Mouse (Mus musculus): ENCODE data around the gene Lmf1. TPM values are rescaled to one million over a fixed set of nuclear protein-coding genes. Genes with fewer than 3 reads are reported as not detected.

Gene Lmf1
- total and polyA plus RNA-seq, 3 experiments, result 14.0 to 30.5 TPM; not detected in 1

DNA sequence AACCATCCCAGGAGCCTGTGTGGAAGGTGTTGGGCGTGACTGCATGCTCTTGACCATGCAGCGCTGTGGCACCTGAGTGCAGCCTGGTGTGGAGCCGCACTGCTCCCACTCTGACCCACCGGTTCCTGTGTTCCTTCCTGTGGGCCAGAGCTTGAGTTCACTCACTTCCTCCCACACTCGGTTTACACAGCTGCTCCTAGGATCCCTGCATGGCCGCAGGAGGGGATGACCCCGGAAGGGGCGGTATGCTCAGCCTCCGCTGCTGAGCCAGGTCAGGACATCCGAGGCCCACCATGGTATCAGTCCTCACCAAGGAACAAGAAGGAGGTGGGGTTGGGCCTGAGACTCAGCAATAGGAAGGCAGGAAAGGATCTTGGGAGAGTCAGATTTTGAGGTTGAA is 69.0 kb downstream of the Lmf1 start:
- Histone ChIP-seq H3K4me1 (ENCODE audit: control insufficient read depth in 1 of 2, insufficient read depth in 2 of 2, low read length in 2 of 2) (no peaks in the 10 kb centered on the region), H3K4me3 (ENCODE audit: control insufficient read depth in 1 of 2, insufficient read depth in 1 of 2, low read depth in 2 of 2, low read length in 2 of 2) (no peak overlapping the region), H3K79me2 (ENCODE audit: control insufficient read depth, insufficient read depth, low read length, poor library complexity) (no peaks in the 10 kb centered on the region), H3K27ac (ENCODE audit: control insufficient read depth, low read depth, low read length) (no peak overlapping the region), H3K36me3 (ENCODE audit: control insufficient read depth in 1 of 2, insufficient read depth in 2 of 2, low read length in 2 of 2) (no peaks in the 10 kb centered on the region), H3K9me3 (replicated peaks; ENCODE audit: insufficient read depth, low read length) (no peaks in the 10 kb centered on the region), H3K9ac (ENCODE audit: control insufficient read depth, low read depth, low read length, poor library complexity, severe bottlenecking) (no peak overlapping the region), H3K27me3 (ENCODE audit: control insufficient read depth in 1 of 2, insufficient read depth in 2 of 2, low read length in 2 of 2) (no peaks in the 10 kb centered on the region)
- TF ChIP-seq CHD2 (IDR thresholded peaks at IDR 0.05; ENCODE audit: low read length) (no peak), ZC3H11A (IDR thresholded peaks at IDR 0.05; ENCODE audit: low read depth, low read length) (no peak), MAFK (IDR thresholded peaks at IDR 0.05; ENCODE audit: borderline replicate concordance, low read depth, low read length) (no peak), USF2 (IDR thresholded peaks at IDR 0.05; ENCODE audit: borderline replicate concordance in 1 of 2, insufficient read depth in 1 of 2, low read depth in 1 of 2, low read length in 2 of 2) (no peak), USF1 (IDR thresholded peaks at IDR 0.05; ENCODE audit: low read depth, low read length) (no peak), RAD21 (IDR thresholded peaks at IDR 0.05; ENCODE audit: low read depth, low read length) (no peak), ETS1 (IDR thresholded peaks at IDR 0.05; ENCODE audit: low read depth, low read length) (no peak), MAZ (IDR thresholded peaks at IDR 0.05; ENCODE audit: low read depth, low read length) (no peak), TCF12 (IDR thresholded peaks at IDR 0.05; ENCODE audit: low read depth, low read length) (no peak), NELFE (IDR thresholded peaks at IDR 0.05; ENCODE audit: low read depth, low read length) (no peak), ELF1 (IDR thresholded peaks at IDR 0.05; ENCODE audit: low read depth, low read length) (no peak), ZNF384 (IDR thresholded peaks at IDR 0.05; ENCODE audit: low read depth, low read length) (no peak), MYC (IDR thresholded peaks at IDR 0.05; ENCODE audit: low read depth, low read length) (no peak), POLR2AphosphoS5 (IDR thresholded peaks at IDR 0.05; ENCODE audit: borderline replicate concordance, low read depth, low read length) (no peak)
- no peak for DNase-seq (ENCODE audit: low read depth, low spot score)

DNA sequence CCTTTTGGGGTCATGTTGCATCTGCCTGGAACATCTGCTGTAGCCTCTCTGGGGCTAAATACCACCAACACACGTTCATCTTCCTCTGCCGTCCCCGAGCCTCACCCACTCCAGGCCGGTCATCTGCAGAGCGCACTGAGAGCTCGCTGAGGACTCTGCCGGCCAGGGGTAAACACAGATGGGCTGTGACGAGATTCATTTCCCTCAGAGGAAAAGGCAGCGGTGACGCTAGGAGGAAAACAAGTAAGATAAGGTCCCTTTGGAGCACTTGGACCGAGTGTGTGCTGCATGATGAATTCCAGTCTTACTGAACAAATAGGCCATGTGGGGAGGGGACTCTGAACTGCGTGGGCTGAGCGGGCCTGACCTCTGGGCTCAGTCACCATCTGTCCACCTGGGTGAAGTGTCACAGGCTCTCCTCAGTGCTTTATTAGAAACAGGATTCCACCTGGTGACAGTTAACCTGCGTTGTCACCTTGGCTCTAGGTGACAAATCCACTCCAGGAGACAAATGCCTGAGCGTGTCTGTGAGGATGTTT is 69.9 kb downstream of the Lmf1 start:
- Histone ChIP-seq H3K9ac (ENCODE audit: control insufficient read depth, low read depth, low read length, poor library complexity, severe bottlenecking) (no peak overlapping the region), H3K4me3 (ENCODE audit: control insufficient read depth in 1 of 2, insufficient read depth in 1 of 2, low read depth in 2 of 2, low read length in 2 of 2) (no peak overlapping the region), H3K27ac (ENCODE audit: control insufficient read depth, low read depth, low read length) (no peak overlapping the region), H3K79me2 (ENCODE audit: control insufficient read depth, insufficient read depth, low read length, poor library complexity) (no peaks in the 10 kb centered on the region), H3K4me1 (ENCODE audit: control insufficient read depth in 1 of 2, insufficient read depth in 2 of 2, low read length in 2 of 2) (no peaks in the 10 kb centered on the region), H3K27me3 (ENCODE audit: control insufficient read depth in 1 of 2, insufficient read depth in 2 of 2, low read length in 2 of 2) (no peaks in the 10 kb centered on the region), H3K36me3 (ENCODE audit: control insufficient read depth in 1 of 2, insufficient read depth in 2 of 2, low read length in 2 of 2) (no peaks in the 10 kb centered on the region), H3K9me3 (replicated peaks; ENCODE audit: insufficient read depth, low read length) (no peaks in the 10 kb centered on the region)
- TF ChIP-seq MYC (IDR thresholded peaks at IDR 0.05; ENCODE audit: low read depth, low read length) (no peak), E2F4 (IDR thresholded peaks at IDR 0.05; ENCODE audit: borderline replicate concordance, low read depth, low read length) (no peak), USF1 (IDR thresholded peaks at IDR 0.05; ENCODE audit: low read depth, low read length) (no peak), TAL1 (IDR thresholded peaks at IDR 0.05; ENCODE audit: low read length) (no peak), MAX (IDR thresholded peaks at IDR 0.05; ENCODE audit: low read length) (no peak), MAFK (IDR thresholded peaks at IDR 0.05; ENCODE audit: borderline replicate concordance, low read depth, low read length) (no peak), POLR2AphosphoS2 (IDR thresholded peaks at IDR 0.05; ENCODE audit: low read length) (no peak), ZNF384 (IDR thresholded peaks at IDR 0.05; ENCODE audit: low read depth, low read length) (no peak), SIN3A (IDR thresholded peaks at IDR 0.05; ENCODE audit: low read length) (no peak), ZMIZ1 (IDR thresholded peaks at IDR 0.05; ENCODE audit: low read depth, low read length) (no peak), POLR2AphosphoS5 (IDR thresholded peaks at IDR 0.05; ENCODE audit: borderline replicate concordance, low read depth, low read length) (no peak), NELFE (IDR thresholded peaks at IDR 0.05; ENCODE audit: low read depth, low read length) (no peak), RCOR1 (IDR thresholded peaks at IDR 0.05; ENCODE audit: low read depth, low read length) (no peak), JUND (IDR thresholded peaks at IDR 0.05; ENCODE audit: low read depth, low read length) (no peak), UBTF (IDR thresholded peaks at IDR 0.05; ENCODE audit: borderline replicate concordance, insufficient read depth, low read depth, low read length) (no peak), MXI1 (IDR thresholded peaks at IDR 0.05; ENCODE audit: low read depth, low read length) (no peak), ZKSCAN1 (IDR thresholded peaks at IDR 0.05; ENCODE audit: low read depth, low read length) (no peak)
- no peak for DNase-seq (ENCODE audit: low read depth, low spot score)
